Mouse (Mus musculus) cerebral cortex, adult 2 months (tissue): ENCODE measurements around the gene Pkn1.

Source experiments
- WGBS: fragments of 180-500 bp; shearing (Covaris S2); methylation state at CpG from one replicate; pipeline ENCODE4 v1.1.7; 2018; 5-methylcytosine and 5-hydroxymethylcytosine counted together

Pkn1 gene

DNA sequence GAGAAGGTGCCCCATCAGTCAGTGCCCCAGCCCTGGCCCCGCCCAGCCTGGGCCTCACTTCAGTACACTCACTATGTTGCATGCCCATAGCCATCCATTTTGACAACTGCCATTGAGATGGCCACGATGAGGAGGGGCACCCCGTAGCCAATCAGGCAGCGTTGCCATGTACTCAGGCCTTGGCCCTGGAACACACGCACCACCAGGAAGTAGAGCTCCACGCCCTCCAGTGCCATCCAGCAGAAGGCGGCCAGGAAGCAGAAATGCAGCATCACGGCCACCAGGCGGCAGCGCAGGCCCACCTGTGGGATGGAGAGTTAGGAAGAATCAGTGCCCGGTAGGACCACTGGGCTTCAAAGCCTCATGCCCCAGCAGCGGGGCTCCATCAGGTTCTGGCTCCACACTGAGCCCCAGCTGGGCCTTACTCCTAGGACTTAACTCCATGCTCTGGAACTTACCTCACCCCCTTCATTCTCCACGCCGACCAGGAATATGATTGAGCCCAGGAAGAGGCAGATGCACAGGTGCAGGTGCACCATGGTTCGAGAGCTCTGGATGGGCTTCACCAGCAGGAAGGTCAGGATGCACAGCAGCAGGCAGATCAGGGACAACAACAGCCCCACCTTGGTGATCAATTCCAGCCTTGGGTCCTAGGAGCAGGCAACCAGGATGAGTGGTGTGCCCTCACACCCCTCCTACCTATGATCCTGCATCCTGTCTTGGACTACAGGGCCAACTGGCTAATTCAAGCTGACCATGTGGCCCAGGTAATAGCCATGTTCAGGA is 25.9 kb upstream of the Pkn1 start:
- WGBS, result 33% methylated on average over 15 of the region's 15 CpGs

DNA sequence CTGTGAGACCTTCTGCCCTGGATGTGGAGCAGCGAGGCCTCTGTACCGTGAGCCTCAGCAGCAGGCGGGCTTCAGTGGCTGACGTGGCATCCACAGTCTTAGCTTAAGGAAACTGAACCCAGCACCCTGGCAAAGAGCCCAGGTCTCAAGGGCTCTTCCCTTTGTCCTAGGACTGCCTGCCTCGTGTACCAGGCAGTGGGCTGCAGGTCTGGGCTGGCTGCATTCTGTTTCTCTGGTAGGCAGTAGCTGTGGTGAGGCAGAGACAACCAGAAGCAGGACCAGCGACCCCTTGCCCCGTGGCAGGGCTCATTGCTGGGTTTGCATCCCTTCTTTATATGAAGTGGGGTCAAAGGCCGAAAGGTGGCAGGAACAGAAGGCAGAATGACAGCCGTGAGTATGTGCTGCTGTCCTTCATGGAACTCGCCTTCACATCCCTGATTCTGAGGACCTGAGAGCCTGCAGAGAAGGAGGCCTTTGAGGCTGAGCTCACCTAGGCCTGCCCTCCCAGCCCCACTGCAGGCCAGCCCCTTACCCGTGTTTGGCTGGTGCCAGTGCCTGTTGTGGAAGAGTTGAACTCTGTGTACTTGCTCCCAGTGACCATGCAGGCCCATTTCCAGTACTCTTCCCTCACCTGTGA is 24.6 kb upstream of the Pkn1 start:
- 76% methylated on average over 11 of the region's 11 CpGs for WGBS

DNA sequence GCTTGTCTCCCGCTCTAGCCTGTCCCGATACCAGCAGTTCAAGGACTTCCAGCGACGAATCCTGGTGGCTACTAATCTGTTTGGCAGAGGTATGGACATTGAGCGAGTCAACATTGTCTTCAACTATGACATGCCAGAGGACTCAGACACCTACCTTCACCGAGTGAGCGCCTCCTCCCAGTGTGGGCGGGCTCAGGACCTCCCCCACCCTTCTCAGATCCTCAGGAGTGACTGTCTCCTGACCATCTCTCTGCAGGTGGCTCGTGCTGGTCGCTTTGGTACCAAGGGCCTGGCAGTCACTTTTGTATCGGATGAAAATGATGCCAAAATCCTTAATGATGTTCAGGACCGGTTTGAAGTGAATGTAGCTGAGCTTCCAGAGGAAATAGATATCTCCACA is 23.7 kb upstream of the Pkn1 start:
- 86% methylated on average over 12 of the region's 12 CpGs for WGBS

DNA sequence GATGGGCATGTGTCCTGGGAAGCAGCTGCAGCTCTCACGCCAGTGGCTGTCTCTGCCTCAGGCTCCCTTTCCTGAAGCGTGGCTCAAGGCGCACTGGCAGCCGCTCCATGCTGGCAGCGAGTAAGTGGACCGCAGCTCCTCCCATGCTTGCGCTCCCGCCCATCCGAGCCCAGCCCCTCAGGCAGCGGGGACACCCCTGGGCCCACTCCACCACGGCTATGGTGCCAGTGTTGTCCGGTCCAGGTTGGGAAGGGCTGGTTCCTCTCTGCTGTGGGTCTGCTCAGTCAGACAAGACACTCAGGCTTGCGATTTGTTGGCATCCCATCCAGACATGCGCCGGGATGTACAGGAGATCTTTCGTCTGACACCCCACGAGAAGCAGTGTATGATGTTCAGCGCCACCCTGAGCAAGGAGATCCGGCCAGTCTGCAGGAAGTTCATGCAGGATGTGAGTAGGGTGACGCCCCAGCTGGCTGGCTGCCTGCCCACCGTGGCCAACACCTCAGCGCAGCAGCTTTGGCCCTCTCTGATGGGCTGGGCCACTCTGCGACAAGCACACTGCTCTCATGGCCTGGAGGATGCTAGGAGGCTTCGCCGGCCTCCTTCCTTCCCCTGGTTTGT is 22.5 kb upstream of the Pkn1 start:
- 79% methylated on average over 25 of the region's 25 CpGs for WGBS

DNA sequence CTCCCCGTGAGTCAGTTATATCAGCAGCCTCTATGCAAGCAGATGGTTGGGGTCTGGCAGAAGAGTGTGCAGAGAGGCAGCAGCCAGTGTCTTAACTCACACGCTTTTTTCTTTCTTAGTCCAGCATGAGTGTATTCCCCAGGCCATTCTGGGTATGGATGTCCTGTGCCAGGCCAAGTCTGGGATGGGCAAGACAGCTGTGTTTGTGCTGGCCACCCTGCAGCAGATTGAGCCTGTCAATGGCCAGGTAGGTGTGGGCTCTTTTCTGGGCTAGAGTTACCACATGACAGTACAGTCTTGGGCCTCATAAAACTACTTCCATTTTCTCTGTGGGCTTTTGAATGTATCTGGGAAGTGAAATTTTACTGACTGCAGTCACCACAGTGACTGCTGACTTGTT is 20.7 kb upstream of the Pkn1 start:
- WGBS, result 74% methylated on average over 2 of the region's 2 CpGs

DNA sequence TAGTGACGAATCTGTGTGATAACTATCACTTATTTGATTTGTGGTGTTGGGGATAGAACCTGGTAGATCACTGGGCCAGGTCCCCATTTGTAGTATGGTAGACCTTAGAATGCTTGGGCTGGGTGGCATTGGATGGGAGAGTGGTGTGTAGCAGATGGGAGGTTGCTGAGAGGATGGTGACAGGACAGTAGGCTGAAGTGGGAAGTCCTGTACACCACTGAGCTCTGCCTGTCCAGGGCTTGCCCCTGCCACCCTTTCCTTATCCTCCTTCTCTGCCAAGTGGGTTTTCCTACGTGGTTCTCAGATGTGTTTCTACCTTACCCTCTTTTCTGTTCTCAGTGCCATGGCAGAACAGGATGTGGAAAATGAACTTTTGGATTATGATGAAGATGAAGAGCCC is 20.1 kb upstream of the Pkn1 start:
- 75% methylated on average over 2 of the region's 2 CpGs for WGBS

DNA sequence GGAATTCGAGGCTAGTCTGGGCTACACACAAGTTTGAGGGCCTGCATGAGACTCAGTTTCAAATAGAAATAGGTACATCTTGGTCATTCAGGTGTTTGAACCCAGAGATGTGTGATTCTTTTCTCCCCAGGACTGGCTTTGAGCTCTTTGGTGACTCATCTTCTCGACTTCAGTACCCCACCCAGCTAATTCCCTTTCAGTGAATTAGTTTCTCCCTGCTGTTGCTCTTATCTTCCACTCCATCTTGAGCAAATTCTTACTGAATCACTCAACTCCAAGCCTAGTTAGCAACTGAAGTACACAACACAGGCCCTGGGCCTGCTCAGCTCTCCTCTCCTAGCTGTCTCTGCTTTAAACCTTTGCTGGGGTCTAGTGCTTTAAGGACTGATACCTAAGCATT is 17.6 kb upstream of the Pkn1 start:
- 51% methylated on average over 2 of the region's 2 CpGs for WGBS

DNA sequence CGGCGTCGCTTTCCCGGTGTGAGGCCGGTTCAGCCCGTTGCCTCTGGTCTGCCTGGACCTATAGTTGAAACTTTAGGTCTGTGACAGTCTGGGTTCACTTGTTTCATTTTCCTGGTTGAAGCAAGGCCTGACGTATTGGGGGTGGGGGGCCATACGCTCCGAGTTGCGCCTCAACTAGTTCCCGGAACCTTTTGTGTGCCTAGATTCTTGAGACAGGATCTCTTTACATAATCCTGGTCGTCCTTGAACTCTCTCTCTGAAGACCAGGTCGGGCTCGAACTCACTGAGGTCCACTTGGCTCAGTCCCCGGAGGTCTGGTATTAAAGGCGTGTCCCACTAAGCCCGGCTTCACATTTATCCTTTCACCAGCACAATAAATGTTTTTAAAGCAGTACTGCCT is 16.8 kb upstream of the Pkn1 start:
- WGBS, result 1% methylated on average over 17 of the region's 17 CpGs

DNA sequence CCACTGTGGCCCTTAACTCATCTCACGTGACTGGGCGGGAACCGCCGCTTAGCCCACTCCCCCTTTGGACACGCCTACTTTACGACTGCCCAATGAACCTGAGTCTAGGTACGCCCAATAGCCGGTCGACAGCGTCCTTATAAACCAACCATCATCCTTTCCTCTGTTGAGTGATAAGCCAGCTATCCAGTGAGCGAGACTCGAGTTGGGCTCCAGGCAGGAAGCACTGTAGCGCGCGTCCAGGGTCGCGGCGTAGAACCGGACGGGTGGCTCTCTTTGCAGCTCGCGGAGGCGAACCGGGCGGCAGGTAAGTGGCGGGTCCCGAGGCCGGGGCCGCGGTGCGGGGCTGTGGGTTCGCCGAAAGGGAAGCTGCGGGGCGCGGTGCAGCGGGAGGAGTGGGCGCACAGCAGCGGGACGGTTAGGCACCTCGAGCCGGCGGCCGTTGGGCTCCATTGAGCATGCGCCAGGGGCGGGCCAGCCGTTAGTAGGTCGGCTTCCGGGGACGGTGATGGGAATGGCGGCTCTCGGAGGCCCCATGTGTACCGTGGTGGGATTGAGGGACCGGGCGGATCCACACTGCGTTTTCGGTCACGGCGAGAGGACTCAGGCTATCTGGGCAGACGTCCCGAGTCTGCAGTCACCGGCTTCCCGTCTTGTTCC is 16.2 kb upstream of the Pkn1 start, which contains the start of gene Ddx39:
Ddx39 (plus strand) TSS at position 147 of the 660 bp plus-strand sequence.
- 1% methylated on average over 63 of the region's 63 CpGs for WGBS

DNA sequence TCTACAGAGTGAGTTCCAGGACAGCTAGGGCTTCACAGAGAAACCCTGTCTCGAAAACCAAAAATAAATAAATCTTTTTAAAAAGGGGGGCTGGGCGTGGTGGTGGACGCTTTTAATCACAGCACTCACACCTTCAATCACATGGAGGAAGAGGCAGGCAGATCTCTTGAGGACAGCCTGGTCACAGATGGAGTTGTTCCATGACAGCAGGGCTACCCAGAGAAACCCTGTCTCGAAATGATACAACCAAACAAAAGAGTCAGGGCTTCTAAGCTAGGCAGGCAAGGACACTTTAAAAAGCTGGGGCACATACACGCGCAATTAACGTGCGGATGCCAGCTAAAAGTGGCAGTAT is 15.7 kb upstream of the Pkn1 start:
- 14% methylated on average over 8 of the region's 8 CpGs for WGBS

DNA sequence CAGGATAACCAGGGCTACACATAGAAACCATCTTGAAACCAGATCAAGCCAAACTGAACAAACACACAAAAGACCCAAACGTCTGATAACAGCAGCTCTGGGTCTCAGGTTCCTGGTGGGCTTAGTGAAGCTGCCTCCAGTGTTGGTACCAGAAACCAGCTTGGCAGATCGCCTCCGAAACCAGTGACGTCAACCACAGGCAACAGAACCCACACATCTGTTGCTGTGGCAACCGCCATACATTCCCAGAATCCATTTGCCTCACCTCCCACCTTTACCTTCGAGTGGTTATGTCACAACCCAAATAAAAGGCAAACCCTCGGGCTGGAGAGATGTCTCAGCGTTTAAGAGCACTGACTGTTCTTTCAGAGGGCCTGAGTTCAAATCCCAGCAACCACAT is 8.6 kb upstream of the Pkn1 start:
- 44% methylated on average over 8 of the region's 8 CpGs for WGBS

DNA sequence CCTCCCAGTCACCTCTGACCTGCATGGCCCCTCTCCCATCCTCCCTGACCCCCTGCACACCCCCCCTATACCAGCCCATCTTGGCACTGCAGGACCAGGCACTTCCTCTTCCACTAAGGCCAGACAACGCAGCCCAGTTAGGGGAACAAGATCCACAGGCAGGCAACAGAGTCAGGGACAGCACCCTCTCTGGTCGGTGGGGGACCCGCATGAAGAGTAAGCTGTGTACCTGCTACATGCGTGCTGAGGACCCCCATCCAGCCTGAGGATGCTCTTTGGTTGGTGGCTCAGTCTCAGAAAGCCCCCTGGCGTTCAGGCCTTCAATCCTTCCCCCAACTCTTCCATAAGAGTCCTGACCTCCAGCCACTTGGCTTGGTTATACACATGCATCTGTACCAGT is 7.4 kb upstream of the Pkn1 start:
- WGBS, result 64% methylated on average over 5 of the region's 5 CpGs

DNA sequence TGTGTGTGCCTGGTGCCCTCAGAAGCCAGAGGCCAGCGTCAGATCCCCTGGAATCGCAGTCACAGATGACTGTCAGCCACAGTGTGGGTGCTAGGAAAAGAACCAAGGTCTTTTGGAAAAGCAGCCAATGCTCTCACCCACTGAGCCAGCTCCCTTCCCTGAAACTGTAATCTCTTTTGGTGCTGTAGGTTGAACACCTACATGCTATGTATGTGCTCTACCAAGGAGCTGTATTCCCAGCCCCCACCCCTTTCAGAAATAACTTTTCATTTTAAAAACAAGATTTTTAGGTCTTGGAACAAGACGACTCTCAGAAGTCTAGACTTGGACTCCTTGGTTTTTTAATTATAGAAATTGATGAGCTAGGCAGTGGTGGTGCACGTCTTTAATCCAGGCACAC is 4.4 kb upstream of the Pkn1 start:
- 54% methylated on average over 4 of the region's 4 CpGs for WGBS

DNA sequence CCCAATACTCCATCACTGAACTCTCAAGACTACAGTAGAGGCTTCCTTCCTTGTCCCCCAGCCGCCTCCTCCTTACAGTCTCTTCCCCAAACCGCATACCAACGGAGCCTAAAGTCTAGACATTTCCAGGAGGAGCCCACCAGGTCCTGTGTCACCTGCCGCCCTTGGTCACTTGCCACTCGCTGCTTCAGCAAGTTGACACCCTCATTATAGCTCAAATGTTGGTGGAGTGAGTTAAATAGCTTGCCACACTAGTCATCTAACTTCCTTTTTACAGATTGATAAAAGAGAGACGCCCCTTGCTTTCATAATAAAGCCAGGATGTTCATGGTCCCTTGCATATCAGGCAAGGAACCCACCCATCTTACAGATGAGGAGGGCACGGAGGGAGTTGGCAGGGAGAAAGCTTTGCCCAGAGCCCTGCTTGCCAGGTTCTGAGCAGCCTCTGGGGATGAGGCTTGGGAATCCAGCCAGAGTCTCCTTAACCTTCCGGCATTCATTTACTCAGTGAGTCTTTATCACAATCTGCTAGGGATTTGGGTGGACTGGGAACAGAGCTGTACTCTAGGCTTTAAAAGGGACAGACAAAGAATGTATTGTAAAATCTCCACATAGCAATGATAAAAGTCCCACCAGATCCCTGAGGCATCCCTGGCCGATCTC is 1.6 kb upstream of the Pkn1 start:
- 77% methylated on average over 9 of the region's 9 CpGs for WGBS

DNA sequence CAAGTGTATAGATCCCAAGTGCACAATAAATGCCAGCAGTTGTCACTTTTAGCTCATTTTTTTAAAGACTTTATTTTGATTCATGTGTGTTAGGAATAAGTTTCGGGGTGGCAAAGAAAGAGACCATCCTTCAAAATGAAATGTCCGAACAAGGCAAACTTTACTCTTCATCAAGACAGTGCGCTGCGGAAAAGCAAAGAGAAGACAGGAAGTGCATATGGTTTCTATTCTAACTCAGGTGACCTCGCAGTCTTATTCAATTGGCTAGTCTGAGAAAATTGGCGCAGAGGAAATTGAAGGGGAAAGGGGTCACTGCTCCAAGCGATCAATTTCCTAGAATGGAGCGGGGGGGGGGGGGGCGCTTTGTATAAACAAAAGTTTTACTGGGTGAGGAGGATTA is 587 bp upstream of the Pkn1 start:
- 33% methylated on average over 9 of the region's 9 CpGs for WGBS

DNA sequence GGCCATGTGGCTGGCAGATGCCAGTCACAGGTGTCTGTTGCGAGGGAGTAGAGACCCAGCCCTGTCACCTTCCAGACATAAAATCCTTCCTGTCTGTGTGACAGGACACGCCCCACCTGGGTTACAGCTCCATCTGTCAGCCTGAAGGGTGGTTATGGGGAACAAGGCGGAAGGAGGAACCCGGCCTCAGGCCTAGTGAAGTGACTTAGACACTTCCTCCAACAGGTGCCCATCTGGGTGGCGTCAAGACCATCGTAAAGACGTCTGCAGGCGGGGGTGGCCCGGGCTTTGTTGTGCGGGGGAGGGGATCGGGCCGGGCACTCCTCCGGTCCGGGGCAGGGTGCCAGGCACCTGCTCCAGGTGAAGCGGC is 703 bp downstream of the Pkn1 start:
- 2% methylated on average over 15 of the region's 15 CpGs for WGBS

DNA sequence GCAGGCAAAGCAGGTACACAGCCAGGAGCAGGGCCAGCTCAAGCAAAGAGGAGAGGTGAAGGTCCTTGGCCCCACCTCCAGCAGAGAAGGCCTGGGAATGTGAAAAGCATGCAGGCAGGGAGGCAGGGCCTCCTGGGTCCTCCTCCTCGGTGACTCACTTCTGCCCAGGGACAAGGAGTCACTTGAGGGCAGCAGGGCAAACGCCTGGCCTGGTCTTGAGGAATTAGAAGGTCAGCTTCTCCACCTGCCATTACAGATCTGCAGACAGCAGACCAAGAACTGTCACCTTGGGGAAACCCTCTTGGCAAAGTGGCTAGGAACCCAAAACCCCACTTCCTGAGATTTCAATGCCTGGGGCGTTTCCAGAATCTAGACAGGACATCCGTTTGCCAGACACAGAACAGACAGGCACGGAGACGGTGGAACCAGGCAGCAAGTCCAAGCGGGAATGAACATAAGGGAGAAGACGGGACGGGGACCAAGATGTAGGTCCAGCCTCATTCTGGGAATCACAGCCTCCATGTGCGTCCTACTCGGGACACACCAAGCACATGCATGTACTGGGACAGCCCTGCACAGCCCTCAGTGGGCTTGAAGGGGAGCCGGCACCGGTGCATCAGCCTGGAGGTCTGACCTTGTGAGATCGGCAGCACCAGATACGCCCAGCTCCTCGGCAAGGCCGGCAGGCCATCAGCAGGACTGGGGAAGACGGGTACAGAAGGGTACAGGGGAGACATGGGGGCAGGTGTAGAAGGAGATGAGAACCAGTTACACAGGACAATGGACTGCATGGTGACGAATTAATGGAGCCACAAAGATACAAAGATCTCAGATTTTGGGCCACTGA is 1.4 kb downstream of the Pkn1 start:
- WGBS, result 25% methylated on average over 19 of the region's 19 CpGs

DNA sequence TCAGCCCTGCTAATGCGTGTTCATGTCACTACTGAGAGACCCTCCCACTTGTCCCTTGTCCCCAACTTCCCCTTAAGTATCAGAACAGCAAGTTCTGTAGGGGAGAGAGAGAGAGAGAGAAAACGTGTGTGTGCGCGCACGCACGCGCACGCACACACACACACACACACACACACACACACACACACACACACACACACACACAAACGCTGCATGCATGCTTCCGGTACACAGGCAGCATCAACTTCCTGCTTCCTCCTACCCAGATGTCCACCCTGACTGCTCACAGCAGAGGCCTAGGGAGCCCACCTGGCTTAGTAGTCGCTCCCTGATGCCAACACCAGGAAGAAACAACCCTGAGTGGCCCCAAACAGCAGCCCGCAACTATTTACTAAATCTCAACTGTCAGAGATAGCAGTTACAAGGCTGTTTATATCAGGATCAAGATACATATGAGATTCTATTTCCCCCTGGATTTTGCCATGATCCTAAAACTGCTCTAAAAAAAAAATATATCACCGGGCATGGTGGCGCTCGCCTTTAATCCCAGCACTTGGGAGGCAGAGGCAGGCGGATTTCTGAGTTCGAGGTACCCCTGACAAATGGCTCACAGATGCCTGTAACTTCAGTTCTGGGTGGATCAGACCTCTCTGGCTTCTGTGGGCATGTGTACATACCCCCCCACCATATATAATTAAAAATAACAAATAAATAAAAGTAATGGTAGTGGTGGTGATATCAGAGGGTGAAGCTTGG is 3.5 kb downstream of the Pkn1 start:
- WGBS, result 69% methylated on average over 17 of the region's 17 CpGs

DNA sequence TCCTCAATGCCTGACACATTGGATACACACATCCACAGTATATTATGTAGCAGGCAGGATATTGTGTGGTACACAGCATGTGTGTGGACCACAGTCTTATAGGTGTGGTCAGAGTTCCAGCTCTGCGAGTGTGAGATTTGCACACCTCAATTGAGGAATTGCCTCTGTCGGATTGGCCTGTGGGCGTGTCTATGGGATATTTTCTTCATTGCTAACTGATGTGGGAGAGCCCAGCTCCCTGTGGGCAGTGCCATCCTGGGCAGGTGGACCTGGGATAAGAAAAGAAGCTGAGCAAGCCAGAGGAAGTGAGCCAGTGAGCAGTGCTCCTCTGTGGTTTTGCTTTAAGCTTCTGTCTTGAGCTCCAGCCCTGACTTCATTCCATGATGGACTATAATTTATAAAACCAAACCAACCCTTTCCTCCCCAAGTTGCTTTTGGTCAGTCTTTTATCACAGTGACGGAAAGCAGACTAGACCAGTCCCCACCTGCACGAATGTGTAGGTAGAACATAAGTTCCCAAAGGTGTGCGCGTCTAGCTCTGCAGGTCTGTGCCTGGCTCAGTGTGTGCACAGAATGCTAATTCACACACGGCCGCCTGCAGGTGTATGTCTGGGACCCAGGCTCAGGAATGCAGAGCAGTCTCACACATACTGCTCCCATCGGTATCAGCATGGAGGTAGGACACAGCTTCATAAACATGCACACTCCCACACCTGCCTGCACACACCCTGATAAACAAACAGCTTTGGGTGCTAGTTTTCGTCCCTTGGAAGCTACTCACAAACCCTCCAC is 4.4 kb downstream of the Pkn1 start:
- WGBS, result 58% methylated on average over 11 of the region's 11 CpGs
